Mouse (Mus musculus) gastrocnemius, postnatal 14 days (tissue): ENCODE measurements around the gene Gm5767. TPM values are rescaled to one million over a fixed set of nuclear protein-coding genes. Genes with fewer than 3 reads are reported as not detected.

Experiments used
- DNase-seq: peaks from one replicate; pipeline ENCODE4 v3.0.0; 2021; ENCODE audit warnings: mixed read lengths
- intact Hi-C: fragments of 180-260 bp; cut with DNase I; formaldehyde crosslinking; loops from one replicate; pipeline ENCODE4 v1.15.1; 2025; ENCODE audit warnings: low total_unique reads
- long read RNA-seq, 2 experiments: library from polyadenylated mRNA; stranded (forward); transcript quantifications; one replicate each; pipeline ENCODE4 v2.0.0; 2021
- total RNA-seq, 2 experiments: library from RNA; stranded (reverse); gene quantifications; 2 replicates each; pipeline ENCODE4 v1.2.3; 2021

Gene Gm5767
- total RNA-seq = not detected
- long read RNA-seq, experiment 1 = 0 reads
- long read RNA-seq, experiment 2 = 0 reads

GRCm38 (mm10) chr16:8680470-8680869 is at the start of gene Gm5767:
Gene Gm5767 (plus strand): TSS chr16:8680770.
- DNase-seq = no peak

GRCm38 (mm10) chr16:8631428-8631827 is 49.1 kb upstream of the Gm5767 start:
- intact Hi-C loops = no loop called here

More at GRCm38 (mm10) chr16:8680470-8680869, at the start of gene Gm5767:
- intact Hi-C loops = loop anchor here (2.0 kb wide), 1 partner anchor 188 kb away; no protein-coding TSS in a partner anchor

GRCm38 (mm10) chr16:8636867-8637216 is 43.7 kb upstream of the Gm5767 start:
- intact Hi-C loops = no loop called here
- DNase-seq = no peak

More at GRCm38 (mm10) chr16:8631428-8631827, 49.1 kb upstream of the Gm5767 start:
- no peak for DNase-seq

DNA sequence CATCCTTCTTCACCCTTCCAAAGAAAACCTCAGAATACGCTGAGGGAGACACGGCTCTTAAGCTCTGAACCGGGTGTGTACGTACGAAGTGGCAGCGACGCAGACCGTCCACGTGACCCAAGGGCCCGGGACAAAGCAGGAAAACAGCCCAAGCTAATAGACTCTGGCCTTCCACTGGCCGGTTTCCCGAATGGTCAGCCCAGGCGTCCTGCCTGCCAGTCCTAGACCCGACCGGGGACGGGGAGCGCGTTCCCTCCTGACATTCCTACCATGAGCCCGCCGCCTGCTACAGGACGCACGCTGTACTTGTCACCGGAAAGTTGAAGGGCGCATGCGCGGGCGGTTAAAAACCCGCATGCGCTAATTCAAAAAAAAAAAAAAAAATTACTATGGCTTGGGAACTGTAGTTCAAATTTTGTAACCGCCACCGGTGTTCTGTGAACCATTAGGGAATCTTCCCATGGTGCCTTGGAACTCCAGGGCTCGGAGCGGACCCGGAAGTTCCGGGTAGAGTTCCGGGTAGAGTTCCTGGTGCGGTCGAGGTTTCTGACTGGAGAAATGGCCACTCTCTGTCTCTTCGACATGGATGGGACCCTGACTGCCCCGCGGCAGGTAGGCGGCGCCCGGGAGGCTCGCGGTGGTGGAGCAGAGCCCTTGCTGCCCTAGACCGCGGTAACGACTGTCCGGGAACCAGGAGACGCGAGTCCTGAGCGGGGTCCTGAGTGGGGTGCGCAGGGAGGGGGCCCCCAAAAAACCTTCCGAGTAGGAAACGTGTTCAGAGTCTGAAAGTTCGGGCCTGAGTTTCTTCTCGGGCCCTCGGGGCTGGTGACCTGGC is 43.1 kb upstream of the Gm5767 start, which contains the start of the genes Pmm2 and Tmem186:
Gene Pmm2, plus strand, starts transcription at position 458 of the 835 bp plus-strand sequence.
Gene Tmem186, minus strand, starts transcription at position 496 of the 835 bp plus-strand sequence.
- peak; percentile 84 for DNase-seq
- intact Hi-C loops = no loop called here

DNA sequence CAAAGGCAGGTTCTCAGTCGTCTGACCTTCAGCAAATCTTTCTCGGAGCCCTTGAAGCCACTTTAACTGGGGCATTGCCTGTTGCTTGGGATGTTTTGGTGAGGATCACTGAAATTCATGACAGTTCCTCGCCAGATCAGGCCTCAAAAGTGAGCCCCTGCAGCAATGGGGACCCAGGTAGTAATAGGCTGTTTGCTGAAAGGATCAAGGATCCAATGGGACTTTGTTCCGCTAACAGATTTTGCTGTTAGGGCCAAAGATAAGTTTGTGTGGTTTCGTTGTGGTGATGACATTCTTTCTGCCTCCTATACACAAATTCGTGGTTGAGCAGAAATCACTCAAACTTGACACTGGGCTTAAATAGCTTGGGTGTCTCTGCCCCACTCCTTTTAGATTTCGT is 42.4 kb upstream of the Gm5767 start:
- intact Hi-C loops = no loop called here
- no peak for DNase-seq

- intact Hi-C loops = loop anchor here (5.0 to 10.0 kb wide), 2 partner anchors 38 to 145 kb away; no protein-coding TSS in a partner anchor
- no peak for DNase-seq
Observed at GRCm38 (mm10) chr16:8639466-8640191, 40.9 kb upstream of the Gm5767 start.

- no peak for DNase-seq
- intact Hi-C loops = loop anchor here (5.0 to 10.0 kb wide), 2 partner anchors 33 to 149 kb away; no protein-coding TSS in a partner anchor
Observed at GRCm38 (mm10) chr16:8643855-8644254, 36.7 kb upstream of the Gm5767 start.

- DNase-seq = no peak
- intact Hi-C loops = loop anchor here (10.0 kb wide), 1 partner anchor 151 kb away; no protein-coding TSS in a partner anchor
Observed at GRCm38 (mm10) chr16:8645546-8645945, 35.0 kb upstream of the Gm5767 start.

GRCm38 (mm10) chr16:8650007-8650406 is 30.6 kb upstream of the Gm5767 start:
- intact Hi-C loops = no loop called here
- DNase-seq = no peak

DNA sequence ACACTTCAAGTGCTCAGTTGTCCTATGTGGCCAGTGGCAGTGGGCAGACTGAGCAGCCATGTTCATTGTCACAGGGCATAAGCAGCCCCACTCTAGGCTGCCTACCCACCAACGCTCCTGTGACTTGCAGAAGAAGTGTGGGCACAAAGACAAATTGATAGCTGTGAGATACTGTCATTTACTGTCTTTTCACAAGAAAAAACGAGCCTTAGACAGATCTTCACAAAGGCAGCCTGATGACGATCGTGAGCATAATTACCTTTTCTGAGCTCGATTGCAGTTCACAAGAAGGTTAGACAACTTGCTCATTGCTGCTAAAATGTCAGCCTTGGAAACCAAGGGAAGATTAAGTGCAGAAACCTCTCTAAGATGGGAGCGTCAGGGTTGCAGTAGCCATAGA is 25.5 kb upstream of the Gm5767 start:
- intact Hi-C loops = no loop called here
- no peak for DNase-seq

GRCm38 (mm10) chr16:8655599-8655998 is 25.0 kb upstream of the Gm5767 start:
- no peak for DNase-seq
- intact Hi-C loops = no loop called here

DNA sequence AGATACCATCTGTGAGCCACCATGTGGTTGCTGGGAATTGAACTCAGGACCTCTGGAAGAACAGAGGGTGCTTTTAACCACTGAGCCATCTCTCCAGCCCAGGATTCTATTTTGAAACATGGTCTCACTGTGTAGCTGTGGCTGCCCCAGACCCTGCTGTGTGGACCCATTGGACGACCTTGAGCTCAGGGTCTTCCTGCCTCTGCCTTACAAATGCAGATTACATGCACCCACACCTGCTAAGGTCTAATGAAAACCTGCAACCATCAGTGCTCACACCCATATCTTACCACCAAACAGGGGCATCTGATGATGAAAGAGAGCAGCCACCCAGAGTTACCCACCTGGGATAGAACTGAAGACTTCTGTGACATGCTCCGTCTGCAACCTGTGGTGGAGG is 24.3 kb upstream of the Gm5767 start:
- intact Hi-C loops = no loop called here
- no peak for DNase-seq

DNA sequence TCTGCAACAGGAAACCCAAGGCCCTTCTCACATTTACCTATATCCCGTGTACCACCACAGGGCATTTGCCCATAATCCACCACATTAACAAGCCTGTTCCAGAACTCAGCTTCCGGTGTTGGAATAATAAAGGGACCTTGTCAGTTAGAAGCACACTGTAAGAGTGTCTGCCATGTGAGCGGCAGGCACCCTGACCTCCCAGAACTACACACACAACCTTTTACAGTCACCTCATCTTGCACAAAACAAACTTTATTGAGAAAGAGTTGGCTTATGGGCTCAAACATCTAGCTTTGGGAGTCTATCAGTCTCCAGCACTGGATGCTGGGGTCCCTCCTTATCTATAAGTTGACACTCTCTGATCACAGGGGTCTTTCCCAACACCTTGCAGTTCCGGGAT is 22.2 kb upstream of the Gm5767 start:
- intact Hi-C loops = no loop called here
- DNase-seq = no peak

- intact Hi-C loops = no loop called here
Observed at GRCm38 (mm10) chr16:8658764-8659163, 21.8 kb upstream of the Gm5767 start.

GRCm38 (mm10) chr16:8663022-8663421 is 17.5 kb upstream of the Gm5767 start:
- intact Hi-C loops = no loop called here

More at GRCm38 (mm10) chr16:8658764-8659163, 21.8 kb upstream of the Gm5767 start:
- DNase-seq = no peak

DNA sequence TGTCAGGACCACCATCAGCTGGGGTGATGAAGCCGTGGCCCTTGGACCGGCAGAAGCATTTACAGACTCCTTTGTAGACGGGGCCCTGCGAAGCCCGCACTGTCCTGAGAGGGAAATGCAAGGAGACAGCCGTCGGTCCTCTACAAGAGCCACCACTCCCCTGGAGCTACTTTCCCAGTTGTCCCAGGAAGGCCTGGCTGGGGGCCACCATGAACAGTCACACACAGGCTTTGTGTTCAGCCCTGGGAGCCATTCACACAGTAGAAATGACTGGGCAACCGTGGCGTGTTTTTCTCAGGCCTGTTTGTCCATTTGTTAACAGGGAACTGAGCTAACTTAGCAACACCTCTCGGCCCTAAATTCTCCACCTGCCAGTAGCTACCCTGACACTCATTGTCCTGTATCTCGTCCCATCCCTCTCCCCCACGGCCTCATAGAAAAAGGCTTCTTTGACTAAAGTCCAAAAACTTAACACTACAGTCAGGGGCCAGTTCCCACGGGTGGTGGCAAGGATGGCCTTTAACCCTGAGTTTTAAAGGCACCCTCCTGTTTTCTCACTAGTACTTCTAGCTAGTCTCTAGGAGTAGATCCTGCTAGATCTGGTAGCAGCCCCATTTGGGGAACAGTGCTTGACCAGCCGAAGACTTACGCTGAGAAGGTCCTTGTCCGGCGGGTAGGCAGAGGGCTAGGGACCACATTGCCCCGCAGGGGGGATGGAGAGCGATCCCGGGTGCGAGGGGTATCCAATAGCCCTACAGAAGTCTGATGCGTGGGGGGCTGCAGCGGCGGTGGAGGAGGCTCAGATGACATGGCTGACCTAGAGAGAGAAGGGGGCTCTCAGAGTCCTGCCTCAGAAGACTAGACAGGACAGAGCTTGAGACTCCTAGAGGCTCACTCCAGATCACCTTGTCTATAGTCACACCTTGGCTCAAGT is 16.7 kb upstream of the Gm5767 start:
- intact Hi-C loops = no loop called here
- DNase-seq = no peak

More at GRCm38 (mm10) chr16:8663022-8663421, 17.5 kb upstream of the Gm5767 start:
- DNase-seq = no peak

- DNase-seq = peak; percentile 40
- intact Hi-C loops = no loop called here
Observed at GRCm38 (mm10) chr16:8665367-8665766, 15.2 kb upstream of the Gm5767 start.

GRCm38 (mm10) chr16:8666452-8666851 is 14.1 kb upstream of the Gm5767 start:
- intact Hi-C loops = no loop called here
- DNase-seq = peak; percentile 38

DNA sequence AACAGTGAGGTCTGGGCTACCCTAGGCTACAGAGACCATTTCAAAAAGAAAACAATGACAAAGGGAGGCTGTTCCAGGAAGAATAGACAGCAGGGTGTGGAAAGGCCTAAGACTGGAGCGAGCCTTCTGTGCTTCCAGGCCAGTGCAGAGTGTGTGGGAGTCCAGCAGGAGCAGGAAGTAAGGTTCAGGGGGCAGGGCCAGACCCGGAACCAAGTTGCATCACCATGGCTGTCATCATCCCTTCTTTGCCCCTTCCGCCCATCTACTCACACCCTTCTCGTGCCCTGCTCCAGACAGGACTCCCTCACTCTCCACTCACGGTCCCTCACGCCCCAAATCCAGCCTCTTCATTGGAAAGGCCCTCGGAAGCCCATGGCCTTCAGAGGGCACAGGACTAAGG is 13.3 kb upstream of the Gm5767 start:
- intact Hi-C loops = no loop called here
- DNase-seq = no peak
